Mouse (Mus musculus) layer of hippocampus, postnatal 36 days (tissue): Measurements from ENCODE around the gene Mia2. TPM values are rescaled to one million over a fixed set of nuclear protein-coding genes. Genes with fewer than 3 reads are reported as not detected.
"Not testable (repeated sequence)": the region's sequence is repeated elsewhere in the genome, so short reads cannot be mapped to it uniquely, and the experiment has no call there.

Experiments used
- DNase-seq, 2 experiments: peaks; one replicate each; pipeline ENCODE4 v3.0.0; 2022
- microRNA-seq, 2 experiments: library from miRNA; unstranded; fragments of <30 nt; microRNA quantifications; one replicate each; pipeline ENCODE4 v1.2.0; 2021
- total RNA-seq, 2 experiments: library from RNA; stranded (reverse); gene quantifications; 2 replicates each; pipeline ENCODE4 v1.2.3; 2021

The Mia2 gene
- total RNA-seq, 2 experiments from 2014 or later = 45.1 to 55.6 TPM

GRCm38 (mm10) chr12:59241031-59241430 is 145.4 kb downstream of the Mia2 start:
- not testable (repeated sequence) for DNase-seq

Small RNAs within 50 kb of the gene (microRNA-seq; reads per million reads assigned to microRNA genes)
- gene Gm27284 = 0 reads per million in 2 experiments

Other genes with a start within 250 kb of the Mia2 start
- 100 to 1,000 TPM in 1 of 2 experiments, 10 to 100 TPM in 1; 97.2 to 101 TPM for gene Sec23a, start 83.8 kb upstream of the Mia2 start, total RNA-seq
- 10 to 100 TPM; 10.0 to 10.4 TPM for gene Gemin2, start 82.4 kb upstream of the Mia2 start, total RNA-seq
- gene Trappc6b, start 34.3 kb upstream of the Mia2 start, total RNA-seq = 100 to 1,000 TPM; 112 to 117 TPM
- gene Pnn, start 28.9 kb upstream of the Mia2 start, total RNA-seq = 10 to 100 TPM; 63.5 to 69.8 TPM
- 10 to 100 TPM; 52.5 to 56.3 TPM for gene Fbxo33, start 123.9 kb downstream of the Mia2 start, total RNA-seq